Mouse (Mus musculus) left cerebral cortex, adult 8-10 months (tissue): ENCODE data around the gene Gpr35. TPM values are rescaled to one million over a fixed set of nuclear protein-coding genes. Genes with fewer than 3 reads are reported as not detected.
A peak's percentile ranks its signal among the peaks of the same experiment; 100 is the strongest.

Experiments
- DNase-seq, 2 experiments: peaks; one replicate each; pipeline ENCODE4 v3.0.0; 2022; ENCODE audit warnings: low spot score in 2 of 2
- total RNA-seq, 4 experiments: library from RNA; stranded (reverse); gene quantifications; 2 replicates each; pipeline ENCODE4 v1.2.4; 2022

The Gpr35 gene
- under 1 TPM in 3 of 4 experiments, not detected in 1; 0.13 to 0.18 (median 0.14) TPM for total RNA-seq

DNA sequence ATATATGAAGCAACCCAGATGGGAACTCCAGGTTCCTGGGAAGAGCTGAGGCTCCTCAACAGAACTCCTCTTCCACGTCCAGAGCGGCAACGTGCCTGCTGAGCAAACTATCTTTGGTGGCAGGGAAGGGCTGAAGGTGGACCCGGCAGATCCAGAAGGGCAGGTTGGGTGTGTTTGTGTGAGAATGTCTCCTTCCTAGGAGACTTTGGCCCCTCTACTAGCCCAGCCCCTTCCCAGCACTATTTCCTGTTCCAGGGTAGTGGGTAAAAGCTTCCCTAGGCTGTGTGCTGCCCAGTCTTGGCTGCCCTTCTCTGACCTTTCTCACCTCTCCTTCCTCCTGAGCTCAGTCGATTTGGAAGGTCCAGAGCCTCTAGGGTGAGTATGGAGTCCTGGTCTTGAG lies at the start of gene Gpr35:
TSS of gene Gpr35 (plus strand) at position 259 of the 400 bp plus-strand sequence.
- DNase-seq = peak in 1 of 2 experiments; percentile 1

DNA sequence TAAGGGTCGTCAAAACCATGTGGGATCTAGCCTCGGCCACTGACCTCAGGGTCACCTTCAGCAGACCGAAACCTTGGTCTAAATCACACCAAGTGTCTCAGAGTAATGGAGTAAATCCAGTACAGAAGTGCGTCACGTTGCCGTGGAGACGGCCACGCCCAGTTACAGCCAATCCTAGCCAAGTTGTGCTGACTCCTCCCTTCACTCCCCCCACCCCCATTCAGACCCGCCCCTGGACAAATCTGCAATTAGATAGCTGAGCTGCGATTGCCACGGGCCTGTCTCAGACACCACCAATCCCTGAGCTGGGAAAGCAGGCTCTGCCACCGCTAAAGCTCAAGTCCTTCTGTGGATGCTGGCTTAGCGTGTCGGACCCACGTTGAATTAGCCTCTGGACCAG lies 47.9 kb upstream of the Gpr35 start, which contains the start of gene Ankmy1:
TSS of gene Ankmy1 (minus strand) at position 121 of the 400 bp plus-strand sequence.
- peak in 1 of 2 experiments; percentile 67 for DNase-seq

DNA sequence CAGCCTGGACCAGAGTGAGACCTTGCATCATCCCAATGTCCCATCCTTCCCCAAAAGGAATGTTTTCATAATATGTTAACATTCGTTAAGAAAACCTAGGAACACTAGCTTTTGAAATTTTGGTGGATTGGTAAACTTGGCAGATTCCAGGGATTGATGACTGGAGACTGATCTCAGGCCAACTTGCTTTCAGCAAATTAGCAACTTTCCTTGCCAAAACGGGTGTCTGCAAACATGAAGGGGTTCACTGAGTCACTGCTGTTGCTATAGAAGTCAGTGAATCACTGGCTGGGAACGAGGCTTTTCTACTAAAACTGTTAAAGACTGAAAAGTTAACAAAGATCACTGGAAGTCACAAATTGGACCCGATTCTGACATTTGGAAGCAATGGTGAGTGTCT lies 47.0 kb upstream of the Gpr35 start:
- DNase-seq = no peak

DNA sequence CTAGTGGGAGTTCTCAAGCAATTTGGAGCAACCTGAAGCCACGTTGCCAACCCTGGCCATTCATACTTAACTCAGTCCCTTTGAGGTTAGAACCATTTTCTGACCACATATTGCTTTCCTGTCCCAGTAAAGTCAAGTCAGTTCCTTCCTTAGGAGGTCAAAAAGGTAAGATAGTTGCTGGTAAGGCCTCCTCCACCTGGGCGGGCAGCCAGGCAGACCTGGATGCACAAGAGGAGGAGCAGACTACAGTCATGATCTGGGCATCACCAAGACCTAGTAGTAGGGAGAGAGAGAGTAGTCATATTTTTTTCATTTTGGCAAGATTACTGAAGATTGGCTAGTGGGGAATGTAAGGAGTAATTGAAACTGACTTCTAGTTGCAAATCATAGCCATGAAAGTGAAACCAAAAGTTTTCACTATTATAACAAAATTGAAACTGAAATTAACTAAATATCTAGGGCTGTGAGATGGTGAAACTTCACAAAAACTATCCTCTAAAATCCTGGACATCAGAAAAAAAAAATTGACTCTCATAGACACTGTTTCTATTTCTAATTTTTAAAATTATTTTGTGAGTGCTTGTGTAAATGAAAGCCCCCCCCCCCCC lies 44.9 kb upstream of the Gpr35 start:
- no peak for DNase-seq

GRCm38 (mm10) chr1:92906779-92907631 lies 43.7 kb upstream of the Gpr35 start, which contains the start of gene Dusp28:
Gene Dusp28 (plus strand): TSS chr1:92906981.
- DNase-seq = peak; percentile 64 to 87

- no peak for DNase-seq
Observed at GRCm38 (mm10) chr1:92907632-92908360, 42.9 kb upstream of the Gpr35 start.

DNA sequence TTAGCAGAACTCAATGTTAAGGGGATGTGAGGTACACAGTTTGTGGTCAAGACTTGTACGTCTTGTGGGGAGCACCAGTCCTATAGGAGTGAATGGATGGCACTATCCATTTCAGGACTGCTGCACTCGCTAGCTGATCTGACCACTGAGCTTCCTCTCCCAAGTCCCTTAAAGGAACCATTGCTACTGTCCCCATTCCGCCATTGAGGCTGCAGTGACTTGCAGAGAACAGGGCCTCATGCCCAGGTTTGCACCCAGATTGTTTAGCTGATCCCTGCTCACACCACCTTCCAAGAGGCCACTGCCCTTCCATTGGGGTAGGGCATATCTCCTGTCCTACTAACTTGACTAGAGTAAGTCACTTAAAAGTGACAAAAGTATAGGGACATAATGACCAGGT lies 42.0 kb upstream of the Gpr35 start:
- no peak for DNase-seq

DNA sequence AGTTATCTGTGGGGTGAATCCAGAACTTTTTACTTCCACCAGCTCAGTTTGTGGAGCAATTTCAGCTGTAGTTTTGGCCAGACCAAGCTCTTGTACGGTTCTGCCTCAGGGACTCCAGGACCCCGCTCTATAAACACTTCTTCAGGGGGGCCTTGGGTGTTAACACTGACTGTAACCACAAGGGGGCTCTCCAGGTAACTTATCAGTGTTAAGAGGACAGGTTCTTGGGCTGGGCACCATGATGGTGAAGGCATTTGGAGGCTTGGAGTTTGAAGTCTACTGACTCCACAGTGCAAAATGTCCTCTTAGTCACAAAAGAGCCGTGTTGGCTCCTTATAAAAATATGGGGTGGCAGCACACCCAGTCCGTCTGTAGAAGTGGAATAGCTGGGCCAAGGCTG lies 41.6 kb upstream of the Gpr35 start:
- DNase-seq = no peak

DNA sequence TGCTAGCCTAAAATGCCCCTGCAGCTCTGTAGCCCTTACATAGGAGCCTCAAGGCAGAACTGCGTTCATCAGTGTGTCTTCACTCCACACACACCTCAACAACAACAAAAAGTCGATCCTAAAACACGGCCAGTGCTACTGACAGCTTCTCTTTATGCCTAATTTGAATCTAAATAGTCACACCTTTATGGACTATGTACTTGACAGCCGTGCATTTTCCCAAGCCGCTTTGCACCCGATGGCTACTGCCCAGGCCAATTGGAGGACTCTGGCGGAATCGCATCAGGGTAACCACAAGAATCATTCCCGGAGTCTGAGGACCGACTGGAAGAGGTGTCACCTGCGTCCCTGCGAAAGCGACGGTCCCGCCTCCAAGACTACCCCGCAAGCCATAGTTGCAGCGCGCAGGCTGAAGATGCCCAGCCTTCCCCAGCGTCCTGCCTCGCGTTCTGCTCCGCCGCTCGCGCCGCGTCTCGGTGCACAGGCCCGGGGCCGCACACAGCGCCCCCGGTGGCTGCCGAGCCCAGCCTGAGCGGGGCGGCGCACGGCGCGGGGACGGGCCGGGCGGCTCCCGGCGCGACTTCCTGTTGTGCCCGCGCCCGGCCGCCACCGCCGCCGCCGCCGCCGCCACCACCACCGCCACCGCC lies 40.3 kb upstream of the Gpr35 start, which contains the start of gene Rnpepl1:
TSS of gene Rnpepl1 (plus strand) at position 545 of the 647 bp plus-strand sequence.
- peak; percentile 50 to 71 for DNase-seq

DNA sequence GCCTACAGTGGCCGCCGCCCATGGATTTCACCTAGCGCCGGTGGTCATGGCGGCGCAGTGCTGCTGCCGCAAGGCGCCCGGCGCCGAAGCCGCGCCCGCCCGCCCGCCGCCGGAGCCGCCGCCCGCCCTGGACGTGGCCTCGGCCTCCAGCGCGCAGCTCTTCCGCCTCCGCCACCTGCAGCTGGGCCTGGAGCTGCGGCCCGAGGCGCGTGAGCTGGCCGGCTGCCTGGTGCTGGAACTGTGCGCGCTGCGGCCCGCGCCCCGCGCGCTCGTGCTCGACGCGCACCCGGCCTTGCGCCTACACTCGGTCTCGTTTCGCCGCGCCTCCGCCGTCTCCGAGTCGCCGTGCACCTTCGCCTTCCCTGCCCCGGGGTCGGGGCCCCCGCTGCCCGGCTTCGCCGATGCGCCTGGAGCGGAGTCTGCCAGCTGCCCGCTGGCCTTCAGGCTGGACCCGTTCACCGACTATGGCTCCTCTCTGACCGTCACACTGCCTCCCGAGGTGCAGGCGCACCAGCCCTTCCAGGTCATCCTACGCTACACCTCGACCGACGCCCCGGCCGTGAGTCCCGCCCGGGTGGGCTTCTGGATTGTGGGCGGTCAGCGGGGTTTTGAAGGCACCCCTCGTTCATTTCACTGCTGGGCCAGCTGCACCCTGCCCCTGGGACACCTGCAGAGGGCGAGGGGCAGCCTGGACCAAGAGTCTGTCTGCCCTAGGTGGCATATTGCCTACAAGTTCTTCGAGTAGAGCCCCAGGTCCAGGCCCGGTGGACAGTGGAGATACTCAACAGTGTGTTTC lies 39.5 kb upstream of the Gpr35 start:
- DNase-seq = peak; percentile 51 to 64

DNA sequence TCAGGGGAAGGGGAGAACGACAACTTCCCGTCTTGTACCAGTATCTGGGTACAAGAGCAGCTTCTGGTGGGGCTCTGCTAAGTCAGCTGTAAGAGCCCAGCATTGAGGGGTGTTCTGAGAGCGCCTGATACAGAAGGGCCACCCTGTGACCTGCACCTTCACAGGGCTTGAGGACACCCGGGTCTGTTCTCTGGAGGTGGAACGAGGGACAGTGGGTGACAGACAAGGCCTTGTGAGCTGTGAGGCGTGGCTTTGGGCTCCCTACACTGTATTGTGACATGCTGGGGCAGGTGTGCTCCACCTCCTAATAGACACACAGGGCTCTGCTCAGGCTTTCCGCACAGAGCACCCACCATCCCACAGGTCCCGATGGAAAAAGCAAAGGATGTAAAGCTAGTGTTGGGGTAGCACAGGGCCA lies 38.9 kb upstream of the Gpr35 start:
- DNase-seq = no peak

DNA sequence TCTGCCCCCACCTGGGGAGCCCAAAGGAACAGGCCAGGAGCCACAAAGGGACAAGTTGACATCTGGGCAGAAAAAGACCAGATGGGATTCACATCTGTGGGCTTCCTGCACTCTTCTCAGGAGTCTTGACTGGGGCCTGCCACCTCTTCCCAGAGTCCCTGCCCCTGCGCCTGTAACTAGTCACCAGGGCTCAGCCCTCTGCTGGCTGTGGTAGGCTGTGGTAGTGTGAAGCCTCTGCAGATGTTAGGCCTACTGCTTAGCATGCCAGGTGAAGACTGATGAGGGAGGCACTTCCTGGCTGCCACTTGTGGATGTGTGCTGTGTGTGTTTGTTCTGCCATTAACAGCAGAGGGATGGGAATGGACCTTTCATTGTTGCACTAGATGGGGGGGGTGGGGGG lies 38.4 kb upstream of the Gpr35 start:
- DNase-seq = no peak

DNA sequence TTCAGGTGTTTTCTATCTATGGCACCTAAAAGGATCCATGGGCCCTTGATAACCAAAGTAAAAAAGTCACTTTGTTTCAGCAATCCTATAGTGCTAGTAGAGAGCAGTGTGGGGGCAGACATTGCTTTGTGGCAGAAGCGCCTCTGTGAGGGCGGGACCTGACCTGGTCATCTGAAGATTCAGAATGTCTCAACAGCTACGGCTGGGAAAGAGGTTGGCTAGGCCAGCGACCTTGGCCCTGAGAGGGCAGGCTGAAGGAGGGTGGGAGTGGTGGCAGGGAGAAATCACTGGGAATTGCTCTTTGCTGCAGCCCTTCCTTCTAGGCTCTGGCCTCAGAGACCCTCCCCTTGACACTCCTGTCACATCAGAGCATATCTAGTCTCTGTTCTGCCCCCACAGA lies 36.4 kb upstream of the Gpr35 start:
- no peak for DNase-seq

DNA sequence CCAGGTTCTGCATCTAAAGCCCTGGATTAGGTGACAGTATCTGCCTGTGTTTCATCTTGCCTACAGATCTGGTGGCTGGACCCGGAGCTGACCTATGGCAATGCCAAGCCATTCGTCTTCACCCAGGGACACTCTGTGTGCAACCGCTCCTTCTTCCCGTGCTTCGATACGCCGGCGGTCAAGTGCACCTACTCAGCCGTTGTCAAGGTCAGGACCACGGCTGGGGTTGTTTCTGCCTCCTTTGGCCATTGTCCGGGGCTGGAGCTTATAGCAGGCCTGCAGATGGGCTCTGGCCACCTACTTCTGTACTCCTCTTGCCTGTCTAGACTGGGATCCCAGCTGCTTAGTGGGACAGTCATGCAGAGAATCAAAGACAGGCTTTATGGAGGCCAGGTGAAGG lies 35.7 kb upstream of the Gpr35 start:
- DNase-seq = no peak

DNA sequence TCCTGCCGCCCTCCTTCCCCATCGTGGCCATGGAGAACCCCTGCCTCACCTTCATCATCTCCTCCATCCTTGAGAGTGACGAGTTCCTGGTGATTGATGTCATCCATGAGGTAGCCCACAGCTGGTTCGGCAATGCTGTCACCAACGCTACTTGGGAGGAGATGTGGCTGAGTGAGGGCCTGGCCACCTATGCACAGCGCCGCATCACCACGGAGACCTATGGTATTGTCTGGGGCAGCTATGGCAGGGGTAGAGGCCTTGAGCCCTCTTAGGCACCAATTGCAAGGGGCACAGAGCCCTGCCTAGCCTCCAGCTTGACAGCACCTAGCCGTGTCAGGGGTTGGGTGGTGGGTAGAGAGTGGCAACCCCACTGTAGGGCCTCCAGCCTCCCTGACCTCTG lies 33.9 kb upstream of the Gpr35 start:
- no peak for DNase-seq

DNA sequence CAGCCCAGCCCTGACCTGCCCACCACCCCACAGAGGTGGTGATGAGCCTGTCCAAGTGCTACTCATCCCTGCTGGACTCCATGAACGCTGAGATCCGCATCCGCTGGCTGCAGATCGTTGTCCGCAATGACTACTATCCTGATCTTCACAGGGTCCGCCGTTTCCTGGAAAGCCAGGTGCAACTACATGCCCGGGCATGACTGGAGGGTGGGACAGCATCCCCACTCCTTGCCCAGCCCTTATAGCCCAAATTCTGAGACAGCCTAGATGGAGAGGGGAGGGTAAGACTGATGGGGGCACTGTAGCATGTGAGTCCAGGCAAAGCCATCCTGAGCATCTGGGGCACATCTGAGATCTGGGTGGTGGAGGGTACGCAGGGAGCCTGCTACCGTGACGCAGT lies 31.5 kb upstream of the Gpr35 start:
- DNase-seq = no peak

GRCm38 (mm10) chr1:92919775-92920174 lies 30.9 kb upstream of the Gpr35 start:
- DNase-seq = no peak

DNA sequence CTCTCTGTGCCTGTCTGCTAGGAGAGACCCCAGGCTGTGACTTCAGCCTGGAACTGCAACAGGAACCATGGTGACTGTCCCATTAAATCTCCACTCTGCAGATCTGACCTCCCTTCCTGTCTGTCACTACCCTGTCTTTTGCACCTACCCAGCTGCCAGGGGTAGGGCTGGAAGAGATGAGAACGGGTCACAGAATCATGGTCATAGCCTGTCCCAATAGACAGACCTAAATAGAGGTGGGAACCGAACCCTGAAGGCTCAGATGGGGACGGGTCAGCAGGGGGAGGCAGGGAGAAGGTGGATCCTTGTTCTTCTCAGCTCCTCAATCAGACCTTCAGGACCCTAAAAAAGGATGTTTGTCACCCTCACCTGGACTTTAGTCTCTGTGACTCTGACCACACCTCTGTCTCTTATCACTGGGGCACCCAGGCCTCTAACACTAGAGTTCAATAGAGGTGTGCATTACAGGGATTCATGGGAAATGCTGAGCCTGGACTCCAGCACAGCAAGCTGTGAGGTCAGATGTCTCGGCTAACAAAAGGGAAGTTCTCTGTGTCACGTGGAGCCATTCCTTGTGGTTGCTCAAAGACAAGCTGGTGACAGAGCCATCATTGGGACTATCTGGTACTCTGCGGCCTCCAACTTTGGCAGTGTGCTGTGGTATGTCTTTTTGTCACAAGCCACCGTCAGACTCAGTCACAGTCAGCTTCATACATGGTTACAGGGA lies 30.0 kb upstream of the Gpr35 start:
- no peak for DNase-seq

GRCm38 (mm10) chr1:92921496-92921895 lies 29.2 kb upstream of the Gpr35 start:
- DNase-seq = no peak

DNA sequence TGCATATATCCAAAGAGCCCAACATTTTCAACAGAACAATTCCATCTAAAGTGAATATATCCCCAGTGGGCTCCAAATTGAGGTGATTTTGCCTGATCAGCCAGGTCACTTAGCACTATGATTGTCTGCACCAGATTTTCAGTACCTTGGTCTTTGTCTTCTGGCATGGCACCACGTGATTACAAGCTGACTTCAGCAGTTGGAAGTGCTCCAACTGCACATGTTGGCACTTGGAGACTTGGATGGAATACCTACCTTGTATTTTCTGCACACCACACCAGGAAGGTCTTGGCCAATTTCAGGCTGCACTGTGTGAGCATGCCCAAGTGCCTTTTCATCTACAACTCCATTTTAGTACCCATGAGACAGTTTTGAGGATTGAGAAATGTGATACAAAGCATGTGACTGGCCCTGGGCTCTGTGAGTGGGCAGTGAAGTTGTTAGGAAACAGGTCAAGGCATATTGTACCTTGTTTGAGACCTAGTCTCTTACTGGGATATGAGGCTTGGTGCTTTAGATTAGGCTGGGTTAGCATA lies 20.4 kb upstream of the Gpr35 start:
- no peak for DNase-seq
